Comparison of ENCODE assay signal across 20 mouse cellular contexts in the genomic region with DNA sequence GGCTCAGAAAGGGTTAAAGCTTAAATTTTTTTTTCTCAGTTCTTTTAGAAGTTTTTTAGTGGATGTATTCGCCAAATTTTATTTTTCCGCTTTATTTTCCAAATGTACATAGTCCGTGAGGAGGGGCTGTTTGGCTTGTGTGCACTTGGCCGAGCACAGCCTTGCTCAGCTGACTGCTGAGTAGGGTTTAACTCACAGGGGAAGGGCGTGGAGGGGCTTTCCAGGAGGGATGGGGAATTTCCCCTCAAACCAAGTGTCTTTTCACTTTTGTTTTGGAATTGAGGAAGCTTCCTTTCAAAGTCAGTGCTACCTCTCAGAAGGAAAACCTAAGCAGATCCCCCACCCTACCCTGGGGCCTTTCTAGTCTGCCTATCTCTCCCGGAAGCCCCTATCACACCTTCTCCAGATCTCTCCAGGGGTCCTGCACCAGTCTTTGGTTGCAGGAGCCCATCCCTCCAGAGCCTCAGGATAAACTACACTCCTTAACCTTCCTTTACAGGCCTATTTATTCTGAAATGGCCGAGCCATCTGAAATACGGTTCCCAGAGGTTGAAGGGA. TPM values are rescaled to one million over a fixed set of nuclear protein-coding genes. Genes with fewer than 3 reads are reported as not detected.
A peak's percentile ranks its signal among the peaks of the same experiment; 100 is the strongest.
DNase-seq lines count a peak whose midpoint lies in the region; TF ChIP-seq lines count a peak whose summit lies in the region.
"Had no signal": no experiment of that assay in that cellular context is flagged by ENCODE, and none has a peak within 500 bp of the region (broad histone marks: within the 10 kb centered on the region; RNA-seq: fewer than 3 reads in every experiment).

No protein-coding gene starts in this region.

- no peak for TF ChIP-seq POLR2A in heart, adult 2 months (IDR thresholded peaks at IDR 0.05; ENCODE audit: insufficient read depth, low read depth, low read length)

- 44% methylated on average over 8 of the region's 8 CpGs for WGBS in heart, adult 2 months
- WGBS in heart, embryonic 10.5 days, result 45% methylated on average over 8 of the region's 8 CpGs

- peaks cover 11% of the 10 kb centered on the region for H3K36me3 ChIP-seq in heart, adult 2 months (ENCODE audit: control insufficient read depth, insufficient read depth, low read length)
- H3K36me3 ChIP-seq in heart, embryonic 10.5 days, result peaks cover 9% of the 10 kb centered on the region; the same call in 1 of the 2 replicates
- H3K36me3 ChIP-seq: liver, embryonic 15.5 days had no signal

- no peaks in the 10 kb centered on the region for H3K9me3 ChIP-seq in heart, embryonic 10.5 days
- H3K9me3 ChIP-seq: forebrain, embryonic 12.5 days; liver, embryonic 15.5 days; midbrain, embryonic 15.5 days had no signal

- H3K79me2 ChIP-seq in heart, adult 2 months (replicated peaks; ENCODE audit: control insufficient read depth, insufficient read depth, low read length), result no peaks in the 10 kb centered on the region

- TF ChIP-seq CTCF in heart, adult 2 months (IDR thresholded peaks at IDR 0.05), result no peak

- no peak for DNase-seq in heart, adult 2 months
- DNase-seq in heart, embryonic 10.5 days (ENCODE audit: low spot score), result no peak
- DNase-seq in B cell, adult 2 months, result peak; percentile 67 to 75
- peak; percentile 82 for DNase-seq in R1 (ENCODE audit: low read depth, low spot score)
- DNase-seq in induced T-regulatory cell, adult 2 months (ENCODE audit: low read depth), result peak; percentile 7
- DNase-seq in adrenal gland, adult 2 months, result no peak
- DNase-seq in cerebellum, adult 18-20 months, result no peak
- no peak for DNase-seq in gastrocnemius, postnatal 25 days
- DNase-seq: cerebellum, postnatal 25 days; embryo, embryonic 11 days; gastrocnemius, adult 2 months; heart, adult 11 months; heart, postnatal 36 days; kidney, adult 8-10 months; kidney, postnatal 4 days; right cerebral cortex, postnatal 25 days had no signal

- H3K9ac ChIP-seq in heart, adult 2 months (ENCODE audit: low read depth, low read length), result no peak overlapping the region
- H3K9ac ChIP-seq: forebrain, embryonic 12.5 days; liver, embryonic 15.5 days; midbrain, embryonic 15.5 days had no signal

- H3K27me3 ChIP-seq in heart, adult 2 months (ENCODE audit: control insufficient read depth, insufficient read depth, low read length), result no peaks in the 10 kb centered on the region
- H3K27me3 ChIP-seq in heart, embryonic 10.5 days (ENCODE audit: insufficient read depth, poor library complexity, severe bottlenecking), result no peaks in the 10 kb centered on the region
- H3K27me3 ChIP-seq: forebrain, embryonic 12.5 days; liver, embryonic 15.5 days had no signal

- peaks cover 9% of the 10 kb centered on the region for H3K4me1 ChIP-seq in heart, adult 2 months (ENCODE audit: control insufficient read depth, insufficient read depth, low read length)
- no peaks in the 10 kb centered on the region; the same call in 1 of the 2 replicates for H3K4me1 ChIP-seq in heart, embryonic 10.5 days
- H3K4me1 ChIP-seq: liver, embryonic 15.5 days had no signal

- intact Hi-C loops in heart, adult 2 months (cut with DNase I), result no loop called here

- no peak overlapping the region for H3K4me3 ChIP-seq in heart, adult 2 months
- no peak overlapping the region for H3K4me3 ChIP-seq in heart, embryonic 10.5 days
- H3K4me3 ChIP-seq: forebrain, embryonic 12.5 days; gastrocnemius, adult 2 months; liver, embryonic 15.5 days; midbrain, embryonic 15.5 days had no signal

- no peak for TF ChIP-seq EP300 in heart, adult 2 months (IDR thresholded peaks at IDR 0.05; ENCODE audit: insufficient read depth, low read depth, low read length)

- peak overlapping the region; percentile 33; the same call in 1 of the 2 replicates for H3K27ac ChIP-seq in heart, adult 2 months
- no peak overlapping the region for H3K27ac ChIP-seq in heart, embryonic 10.5 days
- H3K27ac ChIP-seq: forebrain, embryonic 12.5 days; gastrocnemius, adult 2 months; liver, embryonic 15.5 days; midbrain, embryonic 15.5 days; stomach, postnatal 0 days had no signal

RNA-seq across cellular contexts. Expression of a gene that starts 33.4 kb away (rescaled TPM):
- 10 to 100 TPM; 20.7 to 29.6 TPM for total RNA-seq in heart, adult 2 months (2021)
- 15.6 and 24.2 TPM in 2 replicates for polyA plus RNA-seq in heart, adult 2 months (2012; rRNA removed)
- polyA plus RNA-seq in heart, embryonic 10.5 days (2016; fragmentation: Nextera tagmentation; extraction: Ambion mirVana), result 7.0 and 18.0 TPM in 2 replicates
- total RNA-seq in adrenal gland, adult 2 months (2021), result 10 to 100 TPM; 32.1 to 46.3 TPM
- 16.4 and 16.6 TPM in 2 replicates for polyA plus RNA-seq in adrenal gland, adult 2 months (2012; rRNA removed)
- total RNA-seq in gastrocnemius, postnatal 25 days (2021), result 1 to 10 TPM; 4.5 to 6.0 TPM

Comparison
In these comparisons a context has a peak if more than half of its experiments do, and no peak if none do; other contexts are left out.
1. DNase-seq: peak in B cell, adult 2 months (2 of 2), R1 (single experiment) and induced T-regulatory cell, adult 2 months (single experiment); none in heart, adult 2 months (0 of 2), heart, embryonic 10.5 days (single experiment), adrenal gland, adult 2 months (single experiment), cerebellum, adult 18-20 months (0 of 2) and gastrocnemius, postnatal 25 days (single experiment).